ENCODE assay signal across 8 mouse cellular contexts in the genomic region with DNA sequence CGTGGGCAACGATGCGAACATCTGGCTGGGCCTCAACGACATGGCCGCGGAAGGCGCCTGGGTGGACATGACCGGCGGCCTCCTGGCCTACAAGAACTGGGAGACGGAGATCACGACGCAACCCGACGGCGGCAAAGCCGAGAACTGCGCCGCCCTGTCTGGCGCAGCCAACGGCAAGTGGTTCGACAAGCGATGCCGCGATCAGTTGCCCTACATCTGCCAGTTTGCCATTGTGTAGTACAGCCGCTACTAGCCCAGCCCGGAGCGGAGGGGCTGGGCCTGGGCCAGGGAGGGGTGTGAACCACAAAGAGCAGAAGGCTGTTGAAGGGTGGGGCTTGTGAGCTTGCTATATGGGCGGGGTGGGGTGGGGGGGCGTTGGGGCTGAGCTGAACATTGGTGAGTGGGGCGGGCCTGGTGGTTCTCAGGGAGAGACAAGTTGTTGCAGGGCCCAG. TPM values are rescaled to one million over a fixed set of nuclear protein-coding genes. Genes with fewer than 3 reads are reported as not detected.
DNase-seq lines count a peak whose midpoint lies in the region; ATAC-seq and TF ChIP-seq lines count a peak whose summit lies in the region.

No protein-coding gene starts in this region.

- DNase-seq in right cerebral cortex, adult 18-20 months, result peak; percentile 12
- DNase-seq in right cerebral cortex, postnatal 36 days (ENCODE audit: low spot score in 2 of 2), result no peak
- DNase-seq in forebrain, embryonic 10.5 days (ENCODE audit: extremely low spot score, low spot score), result peak; percentile 21
- no peak for DNase-seq in kidney, postnatal 0 days (ENCODE audit: low spot score)
- DNase-seq in lung, embryonic 14.5 days, result peak; percentile 55
- DNase-seq in ovary, postnatal 10 days (ENCODE audit: low spot score), result peak; percentile 49
- DNase-seq in urinary bladder, postnatal 25 days (ENCODE audit: low spot score), result peak; percentile 64

- H3K4me1 ChIP-seq in forebrain, embryonic 10.5 days, result peaks cover 9% of the 10 kb centered on the region
- no peaks in the 10 kb centered on the region for H3K4me1 ChIP-seq in heart, embryonic 16.5 days (ENCODE audit: control insufficient read depth, insufficient read depth, low read length)
- H3K4me1 ChIP-seq in kidney, postnatal 0 days (replicated peaks; ENCODE audit: insufficient read depth, low read length), result no peaks in the 10 kb centered on the region
- H3K4me1 ChIP-seq in lung, embryonic 14.5 days (ENCODE audit: insufficient read depth), result no peaks in the 10 kb centered on the region

- peak overlapping the region; percentile 50 for H3K4me2 ChIP-seq in heart, embryonic 16.5 days (ENCODE audit: low read depth, low read length)
- H3K4me2 ChIP-seq in kidney, postnatal 0 days (ENCODE audit: low read length), result peak overlapping the region; percentile 35
- peak overlapping the region; percentile 51 for H3K4me2 ChIP-seq in lung, embryonic 14.5 days

- no peaks in the 10 kb centered on the region for H3K36me3 ChIP-seq in forebrain, embryonic 10.5 days (replicated peaks)
- no peaks in the 10 kb centered on the region for H3K36me3 ChIP-seq in heart, embryonic 16.5 days (ENCODE audit: control insufficient read depth, insufficient read depth)
- H3K36me3 ChIP-seq in kidney, postnatal 0 days (ENCODE audit: insufficient read depth, low read length), result no peaks in the 10 kb centered on the region
- H3K36me3 ChIP-seq in lung, embryonic 14.5 days (ENCODE audit: insufficient read depth), result no peaks in the 10 kb centered on the region

- ATAC-seq in heart, embryonic 16.5 days (replicated peaks; ENCODE audit: extremely low read depth, insufficient read depth, low FRiP score), result 0 out of 2 replicates have a peak, but pooled peaks have one; percentile 10
- peak; percentile 40 for ATAC-seq in kidney, postnatal 0 days (replicated peaks; ENCODE audit: low FRiP score, low read depth)
- peak; percentile 78 for ATAC-seq in lung, embryonic 14.5 days (ENCODE audit: insufficient read depth)

- H3K9ac ChIP-seq in heart, embryonic 16.5 days (ENCODE audit: low read length), result peak overlapping the region; percentile 20; the same call in 1 of the 2 replicates
- H3K9ac ChIP-seq in kidney, postnatal 0 days (ENCODE audit: low read depth, low read length), result no peak overlapping the region
- H3K9ac ChIP-seq in lung, embryonic 14.5 days, result peak overlapping the region; percentile 41; the same call in 1 of the 2 replicates

- WGBS in forebrain, embryonic 10.5 days, result 33% methylated on average over 30 of the region's 30 CpGs
- WGBS in heart, embryonic 16.5 days, result 39% methylated on average over 30 of the region's 30 CpGs
- WGBS in kidney, postnatal 0 days, result 33% methylated on average over 30 of the region's 30 CpGs
- WGBS in lung, embryonic 14.5 days, result 25% methylated on average over 30 of the region's 30 CpGs

- no peak overlapping the region for H3K27ac ChIP-seq in forebrain, embryonic 10.5 days
- no peak overlapping the region for H3K27ac ChIP-seq in heart, embryonic 16.5 days (ENCODE audit: low read length)
- H3K27ac ChIP-seq in kidney, postnatal 0 days, result no peak overlapping the region
- H3K27ac ChIP-seq in lung, embryonic 14.5 days (ENCODE audit: low read depth), result no peak overlapping the region

- TF ChIP-seq CTCF in kidney, postnatal 0 days (IDR thresholded peaks at IDR 0.05; ENCODE audit: low read depth), result no peak
- no peak; the same call in 1 of the 2 replicates for TF ChIP-seq CTCF in lung, embryonic 14.5 days (IDR thresholded peaks at IDR 0.05; ENCODE audit: low read depth)

- peak overlapping the region; percentile 30 for H3K4me3 ChIP-seq in forebrain, embryonic 10.5 days
- peak overlapping the region; percentile 23 for H3K4me3 ChIP-seq in heart, embryonic 16.5 days (ENCODE audit: low read length)
- H3K4me3 ChIP-seq in kidney, postnatal 0 days (replicated peaks; ENCODE audit: low read depth, low read length), result no peak overlapping the region
- peak overlapping the region; percentile 12; the same call in 1 of the 2 replicates for H3K4me3 ChIP-seq in lung, embryonic 14.5 days (ENCODE audit: low read depth, low read length)

- H3K27me3 ChIP-seq in forebrain, embryonic 10.5 days (ENCODE audit: poor library complexity, severe bottlenecking), result peaks cover 17% of the 10 kb centered on the region
- no peaks in the 10 kb centered on the region for H3K27me3 ChIP-seq in heart, embryonic 16.5 days (ENCODE audit: control insufficient read depth, insufficient read depth, low read length)
- no peaks in the 10 kb centered on the region for H3K27me3 ChIP-seq in kidney, postnatal 0 days (ENCODE audit: insufficient read depth, low read length)
- no peaks in the 10 kb centered on the region for H3K27me3 ChIP-seq in lung, embryonic 14.5 days (ENCODE audit: insufficient read depth, low read length)

- no peaks in the 10 kb centered on the region for H3K9me3 ChIP-seq in forebrain, embryonic 10.5 days
- H3K9me3 ChIP-seq in heart, embryonic 16.5 days (replicated peaks; ENCODE audit: control insufficient read depth, low read length), result no peaks in the 10 kb centered on the region
- H3K9me3 ChIP-seq in kidney, postnatal 0 days (replicated peaks; ENCODE audit: low read length), result no peaks in the 10 kb centered on the region
- no peaks in the 10 kb centered on the region for H3K9me3 ChIP-seq in lung, embryonic 14.5 days (ENCODE audit: low read depth, low read length)

RNA-seq across cellular contexts. Expression of gene Clec3b, which starts 6.2 kb away (rescaled TPM):
- polyA plus RNA-seq in forebrain, embryonic 10.5 days (2016; fragmentation: Nextera tagmentation; extraction: Ambion mirVana), result 0.32 TPM in 1 of 2 replicates, not detected in the other
- 2.7 and 2.8 TPM in 2 replicates for polyA plus RNA-seq in heart, embryonic 16.5 days (2015; fragmentation: Nextera tagmentation; extraction: Ambion mirVana)
- polyA plus RNA-seq in kidney, postnatal 0 days (2015; fragmentation: Nextera tagmentation; extraction: Ambion mirVana), result 0.69 and 1.6 TPM in 2 replicates
- polyA plus RNA-seq in lung, embryonic 14.5 days (2014; fragmentation: Nextera tagmentation; extraction: Ambion mirVana), result not detected in 2 replicates

RNA-seq across cellular contexts. Expression of gene Exosc7, which starts 43.9 kb away (rescaled TPM):
- polyA plus RNA-seq in forebrain, embryonic 10.5 days (2016; fragmentation: Nextera tagmentation; extraction: Ambion mirVana), result 166 and 168 TPM in 2 replicates
- 81.0 and 87.6 TPM in 2 replicates for polyA plus RNA-seq in heart, embryonic 16.5 days (2015; fragmentation: Nextera tagmentation; extraction: Ambion mirVana)
- polyA plus RNA-seq in kidney, postnatal 0 days (2015; fragmentation: Nextera tagmentation; extraction: Ambion mirVana), result 90.9 and 91.1 TPM in 2 replicates
- 123 and 132 TPM in 2 replicates for polyA plus RNA-seq in lung, embryonic 14.5 days (2014; fragmentation: Nextera tagmentation; extraction: Ambion mirVana)

RNA-seq across cellular contexts. Expression of gene Zdhhc3, which starts 43.9 kb away (rescaled TPM):
- 83.6 and 85.8 TPM in 2 replicates for polyA plus RNA-seq in forebrain, embryonic 10.5 days (2016; fragmentation: Nextera tagmentation; extraction: Ambion mirVana)
- polyA plus RNA-seq in heart, embryonic 16.5 days (2015; fragmentation: Nextera tagmentation; extraction: Ambion mirVana), result 49.7 and 53.2 TPM in 2 replicates
- polyA plus RNA-seq in kidney, postnatal 0 days (2015; fragmentation: Nextera tagmentation; extraction: Ambion mirVana), result 57.9 and 58.7 TPM in 2 replicates
- 57.4 and 59.1 TPM in 2 replicates for polyA plus RNA-seq in lung, embryonic 14.5 days (2014; fragmentation: Nextera tagmentation; extraction: Ambion mirVana)

RNA-seq across cellular contexts. Expression of gene Cdcp1, which starts 58.9 kb away (rescaled TPM):
- 1.8 TPM in 2 replicates for polyA plus RNA-seq in forebrain, embryonic 10.5 days (2016; fragmentation: Nextera tagmentation; extraction: Ambion mirVana)
- 1.7 and 2.2 TPM in 2 replicates for polyA plus RNA-seq in heart, embryonic 16.5 days (2015; fragmentation: Nextera tagmentation; extraction: Ambion mirVana)
- 6.8 and 7.4 TPM in 2 replicates for polyA plus RNA-seq in kidney, postnatal 0 days (2015; fragmentation: Nextera tagmentation; extraction: Ambion mirVana)
- 12.5 and 13.4 TPM in 2 replicates for polyA plus RNA-seq in lung, embryonic 14.5 days (2014; fragmentation: Nextera tagmentation; extraction: Ambion mirVana)

Comparison
In these comparisons a context has a peak if more than half of its experiments do, and no peak if none do; other contexts are left out.
1. DNase-seq: peak in right cerebral cortex, adult 18-20 months (single experiment), forebrain, embryonic 10.5 days (single experiment), lung, embryonic 14.5 days (single experiment), ovary, postnatal 10 days (single experiment) and urinary bladder, postnatal 25 days (single experiment); none in right cerebral cortex, postnatal 36 days (0 of 2) and kidney, postnatal 0 days (single experiment).
2. ATAC-seq: peak in every context shown above with its lines; median percentile 78 in lung, embryonic 14.5 days; 40 in kidney, postnatal 0 days; 10 in heart, embryonic 16.5 days.
3. Peak in every context shown above with its lines, with median percentiles within 50 percentile points of each other: H3K4me2 ChIP-seq.